In the genomic region with DNA sequence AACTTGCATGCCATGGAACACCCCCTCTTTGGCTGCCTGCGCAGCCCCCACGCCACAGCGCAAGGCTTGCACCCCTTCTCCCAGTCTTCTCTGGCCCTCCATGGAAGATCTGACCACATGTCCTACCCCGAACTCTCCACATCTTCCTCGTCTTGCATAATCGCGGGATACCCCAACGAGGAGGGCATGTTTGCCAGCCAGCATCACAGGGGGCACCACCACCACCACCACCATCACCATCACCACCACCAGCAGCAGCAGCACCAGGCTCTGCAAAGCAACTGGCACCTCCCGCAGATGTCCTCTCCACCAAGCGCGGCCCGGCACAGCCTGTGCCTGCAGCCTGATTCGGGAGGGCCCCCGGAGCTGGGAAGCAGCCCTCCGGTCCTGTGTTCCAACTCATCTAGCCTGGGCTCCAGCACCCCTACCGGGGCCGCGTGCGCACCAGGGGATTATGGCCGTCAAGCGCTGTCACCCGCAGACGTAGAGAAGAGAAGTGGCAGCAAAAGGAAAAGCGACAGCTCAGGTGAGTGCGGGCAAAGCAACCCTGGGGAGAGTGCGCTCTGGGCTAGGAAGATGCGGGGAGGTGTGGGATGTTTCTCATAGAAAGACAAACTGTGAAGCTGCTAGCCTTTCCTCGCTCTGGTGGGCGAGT, we compare ENCODE assay signal across 8 mouse cellular contexts. TPM values are rescaled to one million over a fixed set of nuclear protein-coding genes. Genes with fewer than 3 reads are reported as not detected.
DNase-seq lines count a peak whose midpoint lies in the region; ATAC-seq and TF ChIP-seq lines count a peak whose summit lies in the region.

No protein-coding gene starts in this region.

- H3K27ac ChIP-seq in kidney, postnatal 0 days = no peak overlapping the region
- no peak overlapping the region for H3K27ac ChIP-seq in midbrain, embryonic 12.5 days (replicated peaks)

- peak; percentile 55 for ATAC-seq in kidney, postnatal 0 days (replicated peaks; ENCODE audit: low FRiP score, low read depth)
- peak; percentile 78 for ATAC-seq in midbrain, embryonic 12.5 days (ENCODE audit: low FRiP score, low read depth)
- ATAC-seq in erythroid progenitor cell, adult 5-6 weeks (replicated peaks; ENCODE audit: low FRiP score, poor library complexity, severe bottlenecking) = no peak; the same call in 1 of the 2 replicates

- H3K4me2 ChIP-seq in kidney, postnatal 0 days (ENCODE audit: low read length) = peak overlapping the region; percentile 79
- H3K4me2 ChIP-seq in midbrain, embryonic 12.5 days (replicated peaks) = peak overlapping the region; percentile 84

- peak; percentile 3 for DNase-seq in adrenal gland, adult 2 months
- no peak for DNase-seq in adrenal gland, postnatal 36 days
- DNase-seq in ovary, postnatal 14 days (ENCODE audit: low spot score) = peak; percentile 1
- DNase-seq in ovary, postnatal 36 days (ENCODE audit: low spot score) = no peak
- DNase-seq in heart, adult 8-10 months (ENCODE audit: low spot score) = peak; percentile 27
- DNase-seq in kidney, postnatal 0 days (ENCODE audit: low spot score) = peak; percentile 47

- H3K9ac ChIP-seq in kidney, postnatal 0 days (ENCODE audit: low read depth, low read length) = peak overlapping the region; percentile 6; the same call in 1 of the 2 replicates
- no peak overlapping the region; the same call in 1 of the 2 replicates for H3K9ac ChIP-seq in midbrain, embryonic 12.5 days (replicated peaks)

- H3K9me3 ChIP-seq in kidney, postnatal 0 days (replicated peaks; ENCODE audit: low read length) = no peaks in the 10 kb centered on the region
- no peaks in the 10 kb centered on the region for H3K9me3 ChIP-seq in midbrain, embryonic 12.5 days

- peak overlapping the region; percentile 51 for H3K4me3 ChIP-seq in kidney, postnatal 0 days (replicated peaks; ENCODE audit: low read depth, low read length)
- H3K4me3 ChIP-seq in midbrain, embryonic 12.5 days = peak overlapping the region; percentile 47

- H3K27me3 ChIP-seq in kidney, postnatal 0 days (ENCODE audit: insufficient read depth, low read length) = peaks cover 5% of the 10 kb centered on the region; the same call in 1 of the 2 replicates
- H3K27me3 ChIP-seq in midbrain, embryonic 12.5 days = peaks cover 36% of the 10 kb centered on the region

- no peaks in the 10 kb centered on the region for H3K36me3 ChIP-seq in kidney, postnatal 0 days (ENCODE audit: insufficient read depth, low read length)
- no peaks in the 10 kb centered on the region for H3K36me3 ChIP-seq in midbrain, embryonic 12.5 days

- WGBS in kidney, postnatal 0 days = 1% methylated on average over 29 of the region's 29 CpGs
- WGBS in midbrain, embryonic 12.5 days = under 1% methylated on average over 29 of the region's 29 CpGs

- no peak for TF ChIP-seq CTCF in kidney, postnatal 0 days (IDR thresholded peaks at IDR 0.05; ENCODE audit: low read depth)

- peaks cover 10% of the 10 kb centered on the region for H3K4me1 ChIP-seq in kidney, postnatal 0 days (replicated peaks; ENCODE audit: insufficient read depth, low read length)
- H3K4me1 ChIP-seq in midbrain, embryonic 12.5 days = peaks cover 19% of the 10 kb centered on the region

RNA-seq across cellular contexts. Expression of a gene that starts 0.6 kb away (rescaled TPM):
- total RNA-seq in adrenal gland, adult 2 months (2021) = 1 to 10 TPM in 1 of 2 experiments, under 1 TPM in 1; 0.49 to 2.7 TPM
- polyA plus RNA-seq in adrenal gland, adult 2 months (2012; rRNA removed) = 2.6 and 5.1 TPM in 2 replicates
- total RNA-seq in adrenal gland, postnatal 36 days (2021) = 1 to 10 TPM; 1.5 to 1.9 TPM
- 10 to 100 TPM in 3 of 4 experiments, 1 to 10 TPM in 1; 9.5 to 14.6 (median 12.9) TPM for total RNA-seq in heart, adult 8-10 months (2022)
- 3.8 and 4.8 TPM in 2 replicates for polyA plus RNA-seq in kidney, postnatal 0 days (2015; fragmentation: Nextera tagmentation; extraction: Ambion mirVana)
- polyA plus RNA-seq in midbrain, embryonic 12.5 days (2016; fragmentation: Nextera tagmentation; extraction: Ambion mirVana) = 0.79 and 0.90 TPM in 2 replicates
- not detected in 2 replicates for total RNA-seq in erythroid progenitor cell, adult 5-6 weeks (2015; ENCODE audit: low replicate concordance)
- total RNA-seq in erythroid progenitor cell, adult 5-6 weeks (2017; ENCODE audit: low replicate concordance) = not detected in 2 replicates

Comparison
In these comparisons a context has a peak if more than half of its experiments do, and no peak if none do; other contexts are left out.
1. DNase-seq: peak in adrenal gland, adult 2 months (single experiment), ovary, postnatal 14 days (single experiment), heart, adult 8-10 months (single experiment) and kidney, postnatal 0 days (single experiment); none in adrenal gland, postnatal 36 days (0 of 2) and ovary, postnatal 36 days (single experiment).